Mouse (Mus musculus) heart, postnatal 0 days (tissue): ENCODE measurements around the gene Eif3f.

Experiments
- CTCF ChIP-seq: IDR thresholded peaks from 2 replicates; pipeline ENCODE4 v1.5.1; 2016; ENCODE audit warnings: antibody characterized with exemption, control low read depth, low read depth
- EP300 ChIP-seq: IDR thresholded peaks from 2 replicates; pipeline ENCODE4 v1.6.1; 2016; ENCODE audit warnings: antibody characterized with exemption, low read depth

DNA sequence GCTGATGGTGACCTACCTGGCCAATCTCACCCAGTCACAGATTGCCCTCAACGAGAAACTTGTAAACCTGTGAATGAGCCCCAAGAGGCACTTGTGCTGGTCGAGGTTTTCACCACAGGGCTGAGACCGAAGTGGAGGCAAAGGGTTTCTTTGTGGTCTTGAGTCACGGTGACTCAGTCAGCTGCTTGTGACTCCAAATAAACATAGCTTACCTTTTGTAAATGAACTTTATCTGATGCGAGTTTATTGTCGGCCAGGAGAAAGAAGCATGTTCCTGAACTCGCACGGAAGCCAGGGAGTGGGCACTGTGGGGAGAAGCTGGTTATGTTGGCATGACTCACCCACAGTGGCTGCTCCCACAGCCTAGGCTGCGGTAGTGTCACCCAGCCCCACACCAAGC is 7.2 kb downstream of the Eif3f start:
- TF ChIP-seq CTCF (no peak), EP300 (no peak)
